8 mouse cellular contexts compared by ENCODE assay signal in genomic region chr17:23850853-23851749, GRCm38 (mm10). TPM values are rescaled to one million over a fixed set of nuclear protein-coding genes. Genes with fewer than 3 reads are reported as not detected.
A peak's percentile ranks its signal among the peaks of the same experiment; 100 is the strongest.
DNase-seq lines count a peak whose midpoint lies in the region; ATAC-seq and TF ChIP-seq lines count a peak whose summit lies in the region.

No protein-coding gene starts in this region.

- ATAC-seq in cerebellum, adult (ENCODE audit: insufficient number of reproducible peaks, low FRiP score, low TSS enrichment) = no peak
- peak; percentile 71 for ATAC-seq in lung, postnatal 0 days

- no peak for TF ChIP-seq EP300 in ES-Bruce4 (IDR thresholded peaks at IDR 0.05; ENCODE audit: insufficient read depth, low read depth, low read length)
- TF ChIP-seq EP300 in lung, postnatal 0 days (IDR thresholded peaks at IDR 0.05) = no peak

- H3K4me1 ChIP-seq in ES-Bruce4 (ENCODE audit: control insufficient read depth, insufficient read depth, low read length) = no peaks in the 10 kb centered on the region
- H3K4me1 ChIP-seq in lung, postnatal 0 days (ENCODE audit: insufficient read depth, low read depth, low read length) = no peaks in the 10 kb centered on the region
- peaks cover 13% of the 10 kb centered on the region; the same call in 1 of the 2 replicates for H3K4me1 ChIP-seq in small intestine, adult 2 months (ENCODE audit: control insufficient read depth, insufficient read depth, insufficient read length, low read length)

- WGBS in lung, postnatal 0 days = 41% methylated on average over 18 of the region's 19 CpGs
- 23% methylated on average over 18 of the region's 19 CpGs for WGBS in small intestine, adult 2 months

- no peak overlapping the region for H3K4me3 ChIP-seq in ES-Bruce4 (ENCODE audit: low read depth, low read length)
- no peak overlapping the region for H3K4me3 ChIP-seq in lung, postnatal 0 days (ENCODE audit: low read depth, low read length)
- no peak overlapping the region for H3K4me3 ChIP-seq in small intestine, adult 2 months (ENCODE audit: low read depth, low read length)

- no peaks in the 10 kb centered on the region for H3K27me3 ChIP-seq in ES-Bruce4 (ENCODE audit: control insufficient read depth, insufficient read depth, low read length, poor library complexity, severe bottlenecking)
- H3K27me3 ChIP-seq in lung, postnatal 0 days (replicated peaks; ENCODE audit: insufficient read depth, low read length) = no peaks in the 10 kb centered on the region
- H3K27me3 ChIP-seq in small intestine, adult 2 months (ENCODE audit: control insufficient read depth, insufficient read depth, low read length) = no peaks in the 10 kb centered on the region

- H3K4me2 ChIP-seq in lung, postnatal 0 days (replicated peaks; ENCODE audit: low read depth, low read length) = no peak overlapping the region

- H3K9me3 ChIP-seq in ES-Bruce4 (replicated peaks; ENCODE audit: control insufficient read depth, insufficient read depth, low read length, poor library complexity, severe bottlenecking) = no peaks in the 10 kb centered on the region
- no peaks in the 10 kb centered on the region for H3K9me3 ChIP-seq in lung, postnatal 0 days (ENCODE audit: low read length)

- TF ChIP-seq POLR2A in ES-Bruce4 (IDR thresholded peaks at IDR 0.05; ENCODE audit: insufficient read depth, low read length) = no peak
- no peak for TF ChIP-seq POLR2A in small intestine, adult 2 months (IDR thresholded peaks at IDR 0.05; ENCODE audit: low read depth, low read length)

- no peaks in the 10 kb centered on the region for H3K36me3 ChIP-seq in ES-Bruce4 (ENCODE audit: control insufficient read depth, insufficient read depth, low read length, poor library complexity, severe bottlenecking)
- no peaks in the 10 kb centered on the region for H3K36me3 ChIP-seq in lung, postnatal 0 days (ENCODE audit: insufficient read depth, low read length)
- H3K36me3 ChIP-seq in small intestine, adult 2 months (ENCODE audit: control insufficient read depth, insufficient read depth, low read length) = peaks cover 4% of the 10 kb centered on the region

- peak; percentile 40 for DNase-seq in cerebellum, adult 11 months
- peak; percentile 49 to 67 for DNase-seq in cerebellum, adult 18-20 months
- DNase-seq in forelimb bud, embryonic 11.5 days (ENCODE audit: low read depth, low spot score) = peak; percentile 75
- DNase-seq in kidney, postnatal 14 days = peak; percentile 62
- DNase-seq in lung, postnatal 0 days (ENCODE audit: low spot score) = peak; percentile 78

- no peak overlapping the region for H3K9ac ChIP-seq in ES-Bruce4 (ENCODE audit: low read depth, poor library complexity, severe bottlenecking)
- H3K9ac ChIP-seq in lung, postnatal 0 days (replicated peaks; ENCODE audit: low read depth) = no peak overlapping the region

- TF ChIP-seq CTCF in ES-Bruce4 (IDR thresholded peaks at IDR 0.05; ENCODE audit: low read depth, low read length) = peak; percentile 45
- TF ChIP-seq CTCF in lung, postnatal 0 days (IDR thresholded peaks at IDR 0.05) = peak; percentile 85
- peak; percentile 23; the same call in 1 of the 2 replicates for TF ChIP-seq CTCF in small intestine, adult 2 months (IDR thresholded peaks at IDR 0.05; ENCODE audit: extremely low read depth, insufficient read length, insufficient replicate concordance, low read depth, low read length)

- H3K27ac ChIP-seq in ES-Bruce4 (ENCODE audit: insufficient read depth, low read length) = no peak overlapping the region
- no peak overlapping the region for H3K27ac ChIP-seq in lung, postnatal 0 days (ENCODE audit: low read length)
- H3K27ac ChIP-seq in small intestine, adult 2 months (ENCODE audit: insufficient read depth, low read depth, low read length) = peak overlapping the region; percentile 89

RNA-seq across cellular contexts. Expression of gene Prss41, which starts 7.1 kb away (rescaled TPM):
- 16.0 and 19.3 TPM in 2 replicates for polyA plus RNA-seq in ES-Bruce4 (2011; ENCODE audit: insufficient read depth, insufficient read length, low read depth, missing spikeins)
- polyA plus RNA-seq in lung, postnatal 0 days (2015; fragmentation: Nextera tagmentation; extraction: Ambion mirVana) = 0.40 and 0.63 TPM in 2 replicates
- polyA plus RNA-seq in small intestine, adult 2 months (2012; rRNA removed) = 0.56 and 3.4 TPM in 2 replicates

RNA-seq across cellular contexts. Expression of gene Prss32, which starts 7.4 kb away (rescaled TPM):
- not detected in 2 replicates for polyA plus RNA-seq in ES-Bruce4 (2011; ENCODE audit: insufficient read depth, insufficient read length, low read depth, missing spikeins)
- polyA plus RNA-seq in lung, postnatal 0 days (2015; fragmentation: Nextera tagmentation; extraction: Ambion mirVana) = not detected in 2 replicates
- 166 and 292 TPM in 2 replicates for polyA plus RNA-seq in small intestine, adult 2 months (2012; rRNA removed)

RNA-seq across cellular contexts. Expression of gene Prss33, which starts 15.2 kb away (rescaled TPM):
- 1.6 and 2.0 TPM in 2 replicates for polyA plus RNA-seq in ES-Bruce4 (2011; ENCODE audit: insufficient read depth, insufficient read length, low read depth, missing spikeins)
- not detected in 2 replicates for polyA plus RNA-seq in lung, postnatal 0 days (2015; fragmentation: Nextera tagmentation; extraction: Ambion mirVana)
- 0.27 and 0.77 TPM in 2 replicates for polyA plus RNA-seq in small intestine, adult 2 months (2012; rRNA removed)

RNA-seq across cellular contexts. Expression of gene Prss21, which starts 16.8 kb away (rescaled TPM):
- polyA plus RNA-seq in ES-Bruce4 (2011; ENCODE audit: insufficient read depth, insufficient read length, low read depth, missing spikeins) = not detected in 2 replicates
- polyA plus RNA-seq in lung, postnatal 0 days (2015; fragmentation: Nextera tagmentation; extraction: Ambion mirVana) = not detected in 2 replicates
- not detected in 2 replicates for polyA plus RNA-seq in small intestine, adult 2 months (2012; rRNA removed)

RNA-seq across cellular contexts. Expression of gene Elob, which starts 22.2 kb away (rescaled TPM):
- polyA plus RNA-seq in ES-Bruce4 (2011; ENCODE audit: insufficient read depth, insufficient read length, low read depth, missing spikeins) = 398 and 458 TPM in 2 replicates
- polyA plus RNA-seq in lung, postnatal 0 days (2015; fragmentation: Nextera tagmentation; extraction: Ambion mirVana) = 803 and 893 TPM in 2 replicates
- polyA plus RNA-seq in small intestine, adult 2 months (2012; rRNA removed) = 352 and 591 TPM in 2 replicates

Comparison
In these comparisons a context has a peak if more than half of its experiments do, and no peak if none do; other contexts are left out.
1. CTCF ChIP-seq: peak in every context shown above with its lines; median percentile 85 in lung, postnatal 0 days; 45 in ES-Bruce4; 23 in small intestine, adult 2 months.
2. RNA of gene Prss32, which starts 7.4 kb away (polyA plus RNA-seq): 166 to 292 TPM in small intestine, adult 2 months; not detected in ES-Bruce4 and not detected in lung, postnatal 0 days; every median in the first group is over 100 times any median in the second.
3. Peak in every context shown above with its lines, with median percentiles within 50 percentile points of each other: DNase-seq.